Mouse (Mus musculus) kidney, adult 18-20 months (tissue): ENCODE data around the gene Runx2.

Experiments used
- DNase-seq: peaks from one replicate; pipeline ENCODE4 v3.0.0; 2021

The Runx2 gene

GRCm38 (mm10) chr17:44654503-44654902, 160.1 kb downstream of the Runx2 start:
- no peak for DNase-seq

GRCm38 (mm10) chr17:44653081-44653480, 161.5 kb downstream of the Runx2 start:
- no peak for DNase-seq

- no peak for DNase-seq
Observed at GRCm38 (mm10) chr17:44652054-44652453, 162.5 kb downstream of the Runx2 start.

- DNase-seq = no peak
Observed at GRCm38 (mm10) chr17:44651613-44652012, 163.0 kb downstream of the Runx2 start.

GRCm38 (mm10) chr17:44650431-44650830, 164.2 kb downstream of the Runx2 start:
- no peak for DNase-seq

- DNase-seq = no peak
Observed at GRCm38 (mm10) chr17:44649056-44649455, 165.5 kb downstream of the Runx2 start.

- no peak for DNase-seq
Observed at GRCm38 (mm10) chr17:44647916-44648315, 166.7 kb downstream of the Runx2 start.

GRCm38 (mm10) chr17:44645146-44645545, 169.5 kb downstream of the Runx2 start:
- DNase-seq = no peak

- no peak for DNase-seq
Observed at GRCm38 (mm10) chr17:44643260-44643659, 171.3 kb downstream of the Runx2 start.

GRCm38 (mm10) chr17:44642126-44642525, 172.5 kb downstream of the Runx2 start:
- no peak for DNase-seq

GRCm38 (mm10) chr17:44640910-44641309, 173.7 kb downstream of the Runx2 start:
- no peak for DNase-seq

- no peak for DNase-seq
Observed at GRCm38 (mm10) chr17:44639446-44639845, 175.2 kb downstream of the Runx2 start.

- no peak for DNase-seq
Observed at GRCm38 (mm10) chr17:44637181-44637880, 177.3 kb downstream of the Runx2 start.

GRCm38 (mm10) chr17:44634486-44634885, 180.1 kb downstream of the Runx2 start:
- DNase-seq = no peak

- DNase-seq = no peak
Observed at GRCm38 (mm10) chr17:44633607-44634415, 180.8 kb downstream of the Runx2 start.

GRCm38 (mm10) chr17:44632941-44633340, 181.7 kb downstream of the Runx2 start:
- DNase-seq = no peak

GRCm38 (mm10) chr17:44632292-44632691, 182.3 kb downstream of the Runx2 start:
- no peak for DNase-seq

GRCm38 (mm10) chr17:44631577-44631976, 183.0 kb downstream of the Runx2 start:
- DNase-seq = no peak

- no peak for DNase-seq
Observed at GRCm38 (mm10) chr17:44627317-44627716, 187.3 kb downstream of the Runx2 start.

GRCm38 (mm10) chr17:44623707-44624106, 190.9 kb downstream of the Runx2 start:
- no peak for DNase-seq

- no peak for DNase-seq
Observed at GRCm38 (mm10) chr17:44623271-44623670, 191.3 kb downstream of the Runx2 start.

- DNase-seq = no peak
Observed at GRCm38 (mm10) chr17:44620456-44620855, 194.1 kb downstream of the Runx2 start.

- no peak for DNase-seq
Observed at GRCm38 (mm10) chr17:44618691-44619090, 195.9 kb downstream of the Runx2 start.

GRCm38 (mm10) chr17:44618175-44618574, 196.4 kb downstream of the Runx2 start:
- no peak for DNase-seq
